Mouse (Mus musculus) mouse trophoblast stem cell (cell line): ENCODE measurements around the gene Uba5.

Experiments
- in situ Hi-C, 2 experiments: fragments of 300-500 bp; cut with MseI, MboI; formaldehyde crosslinking; loops; 2 replicates in 1 of 2; 3 replicates in 1 of 2; pipeline ENCODE4 v1.15.1; 2025

The Uba5 gene

DNA sequence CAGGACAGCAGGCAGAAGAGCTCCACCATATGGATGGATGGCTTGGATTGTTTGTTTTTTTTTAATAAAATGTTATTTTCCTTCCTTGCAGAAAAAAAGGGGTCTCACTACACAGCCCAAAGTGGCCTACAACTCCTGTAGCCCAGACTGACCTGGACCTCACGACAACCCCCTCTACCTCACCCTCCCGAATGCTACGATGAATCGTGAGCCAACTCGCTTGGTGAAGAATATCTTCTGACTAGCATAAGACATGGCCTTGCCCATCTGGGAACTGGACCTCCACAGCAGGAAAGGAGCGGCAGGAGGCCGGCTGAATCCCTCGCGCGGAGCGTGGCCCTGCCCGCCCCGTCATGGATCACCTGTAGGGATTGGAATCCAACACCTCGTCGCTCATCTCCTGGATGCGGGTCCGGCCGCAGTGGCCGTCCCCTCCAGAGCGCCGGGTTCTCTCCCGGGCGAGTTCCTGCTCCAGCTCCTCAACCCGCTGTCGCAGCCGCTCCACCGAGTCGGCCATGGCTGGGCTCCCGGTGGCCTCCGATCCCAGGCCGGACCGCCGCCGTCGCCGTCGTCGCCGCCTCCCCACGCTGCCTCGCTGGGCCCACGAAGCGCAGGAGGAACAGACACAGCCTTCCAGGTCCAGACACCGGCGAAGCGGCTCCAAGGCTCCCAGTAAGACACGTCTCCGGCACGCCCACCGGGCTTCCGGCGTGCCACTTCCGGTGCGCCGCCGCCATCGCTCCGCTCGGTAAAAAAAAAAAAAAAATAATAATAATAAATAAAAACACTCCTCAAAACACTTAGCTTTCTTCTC is at the start of gene Uba5:
Gene Uba5 (minus strand): TSS at position 705 of the 814 bp plus-strand sequence.
- in situ Hi-C loops = no loop called here

GRCm38 (mm10) chr9:104109151-104109550 is 46.2 kb upstream of the Uba5 start:
- in situ Hi-C loops = no loop called here

GRCm38 (mm10) chr9:104108571-104109143 is 45.7 kb upstream of the Uba5 start:
- in situ Hi-C loops = no loop called here

GRCm38 (mm10) chr9:104107482-104107881 is 44.5 kb upstream of the Uba5 start:
- in situ Hi-C loops = no loop called here

- in situ Hi-C loops = no loop called here
Measured at GRCm38 (mm10) chr9:104106930-104107329, 44.0 kb upstream of the Uba5 start.

- in situ Hi-C loops = no loop called here
Measured at GRCm38 (mm10) chr9:104104986-104105385, 42.1 kb upstream of the Uba5 start.

DNA sequence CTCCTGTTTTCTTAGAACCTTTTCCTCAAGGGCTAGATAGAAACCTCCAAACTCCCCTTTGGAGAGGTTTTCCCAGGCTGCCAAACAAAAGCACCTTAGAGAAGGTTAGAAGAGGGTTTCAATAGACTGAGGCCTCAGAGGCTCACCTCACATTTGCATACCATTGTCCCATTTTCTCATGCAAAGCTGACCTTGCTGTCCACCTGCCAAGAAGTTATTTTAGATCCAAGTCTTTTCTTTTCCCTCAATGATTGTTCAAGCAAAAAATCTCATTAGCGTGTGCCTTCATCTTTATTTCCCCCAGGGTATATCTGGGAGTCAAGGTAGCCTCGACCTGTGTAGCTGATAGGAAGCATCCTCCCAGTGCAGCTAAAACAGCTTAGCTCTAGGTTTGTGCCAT is 40.0 kb upstream of the Uba5 start:
- in situ Hi-C loops = no loop called here

- in situ Hi-C loops = no loop called here
Measured at GRCm38 (mm10) chr9:104102301-104102700, 39.4 kb upstream of the Uba5 start.

GRCm38 (mm10) chr9:104101458-104101857 is 38.5 kb upstream of the Uba5 start:
- in situ Hi-C loops = no loop called here

DNA sequence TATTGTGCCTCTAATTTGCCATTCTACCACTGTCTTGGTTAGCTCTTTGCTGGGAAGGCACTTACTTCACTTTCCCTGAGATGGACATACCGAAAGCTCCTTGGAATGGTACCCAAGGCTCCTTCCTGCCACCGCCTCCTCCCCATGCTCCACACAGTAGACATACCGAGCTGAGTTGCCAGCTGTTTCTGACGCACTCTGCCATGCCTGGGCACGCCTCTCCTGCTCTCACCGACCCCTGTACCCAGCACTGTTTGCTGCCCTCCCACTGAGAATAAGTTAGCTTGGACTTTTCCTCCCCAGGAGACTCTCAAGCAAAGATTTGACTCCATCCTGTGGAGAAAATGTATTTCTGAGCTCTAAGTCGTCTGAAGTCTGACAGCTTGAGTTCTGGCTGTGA is 37.9 kb upstream of the Uba5 start:
- in situ Hi-C loops = no loop called here

GRCm38 (mm10) chr9:104099060-104099459 is 36.1 kb upstream of the Uba5 start:
- in situ Hi-C loops = no loop called here

DNA sequence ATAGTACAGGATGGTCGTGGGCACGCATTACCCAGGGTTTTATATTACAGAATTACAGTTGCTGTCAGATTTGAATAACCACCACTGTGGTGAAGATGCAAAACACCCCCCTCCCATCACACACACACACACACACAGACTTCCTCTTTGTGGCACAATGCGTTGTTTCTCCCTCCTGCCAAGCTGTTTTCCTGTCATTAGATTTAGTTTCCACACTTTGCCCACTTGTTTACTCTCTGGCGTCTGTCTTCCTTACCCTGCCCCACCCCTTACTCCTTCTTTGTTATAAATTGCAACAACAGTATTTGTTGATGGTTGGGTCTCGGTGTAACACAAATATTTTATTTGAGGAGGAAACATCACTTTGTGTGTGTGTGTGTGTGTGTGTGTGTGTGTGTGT is 35.3 kb upstream of the Uba5 start:
- in situ Hi-C loops = no loop called here

GRCm38 (mm10) chr9:104092945-104093344 is 30.0 kb upstream of the Uba5 start:
- in situ Hi-C loops = no loop called here

DNA sequence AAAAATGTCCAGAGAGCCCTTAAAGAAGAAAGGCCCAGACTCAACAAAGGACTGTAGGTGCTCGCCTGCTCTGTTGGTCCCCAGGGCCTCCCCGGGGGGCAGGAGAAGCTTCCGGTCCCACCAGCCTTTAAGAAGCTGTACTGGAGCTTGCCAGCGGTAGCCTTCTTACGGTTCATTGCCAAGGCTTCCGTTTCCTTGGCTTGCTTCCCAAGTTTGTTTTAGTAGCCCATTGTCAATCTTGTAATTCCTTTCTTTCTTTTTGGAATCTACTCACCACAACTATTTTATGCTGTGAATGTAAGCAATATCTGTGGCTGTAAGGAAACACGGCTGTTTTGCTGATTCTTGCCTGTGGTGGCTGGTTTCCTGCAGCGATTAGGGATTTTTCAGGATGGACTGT is 25.6 kb upstream of the Uba5 start:
- in situ Hi-C loops = no loop called here

GRCm38 (mm10) chr9:104085730-104086429 is 22.9 kb upstream of the Uba5 start:
- in situ Hi-C loops = no loop called here

- in situ Hi-C loops = no loop called here
Measured at GRCm38 (mm10) chr9:104080038-104080437, 17.1 kb upstream of the Uba5 start.

GRCm38 (mm10) chr9:104079379-104079778 is 16.4 kb upstream of the Uba5 start:
- in situ Hi-C loops = no loop called here

- in situ Hi-C loops = no loop called here
Measured at GRCm38 (mm10) chr9:104078780-104079179, 15.8 kb upstream of the Uba5 start.

DNA sequence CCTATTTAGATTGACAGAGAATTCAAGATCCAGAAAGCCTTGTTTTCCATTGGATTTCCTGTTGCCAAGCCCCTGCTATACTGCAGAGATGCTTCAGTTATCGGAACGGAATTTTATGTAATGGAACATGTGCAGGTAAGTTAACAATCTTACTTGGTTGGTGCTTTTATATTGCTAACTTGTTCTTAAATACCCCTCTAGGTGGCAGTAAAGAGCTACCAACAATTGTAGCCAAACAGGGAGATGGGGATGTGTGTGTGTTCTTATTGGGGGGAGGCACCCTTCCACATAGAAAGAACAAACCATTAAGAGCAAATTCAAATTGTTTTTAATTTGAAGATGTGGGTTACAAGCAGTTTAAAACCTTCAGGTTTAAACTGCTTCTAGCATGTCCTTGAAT is 12.9 kb upstream of the Uba5 start:
- in situ Hi-C loops = no loop called here

- in situ Hi-C loops = no loop called here
Measured at GRCm38 (mm10) chr9:104070863-104071604, 8.1 kb upstream of the Uba5 start.

- in situ Hi-C loops = no loop called here
Measured at GRCm38 (mm10) chr9:104070241-104070640, 7.3 kb upstream of the Uba5 start.

DNA sequence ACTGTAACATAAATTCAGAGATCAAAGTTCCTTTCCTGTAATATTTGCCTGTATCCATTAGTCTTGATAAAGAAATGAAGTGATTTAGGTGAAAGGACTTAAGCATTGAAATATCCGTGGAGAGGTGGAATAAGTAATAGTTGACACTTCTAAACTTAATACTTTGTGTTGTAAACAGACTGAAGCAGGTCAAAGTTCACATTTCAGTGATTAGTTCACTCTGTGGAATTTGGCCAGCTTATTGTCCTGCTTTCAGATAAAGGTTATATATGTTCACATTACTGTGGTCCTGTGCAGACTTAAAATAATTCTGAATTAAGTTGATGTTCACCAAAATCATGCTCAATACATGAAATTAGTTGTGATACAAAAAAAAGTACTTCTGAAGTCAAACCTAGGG is 1.6 kb upstream of the Uba5 start:
- in situ Hi-C loops = no loop called here
